Mouse (Mus musculus) ovary, postnatal 10 days (tissue): ENCODE measurements around the gene Sorcs3.

Experiments used
- DNase-seq: peaks from one replicate; pipeline ENCODE4 v3.0.0; 2022; ENCODE audit warnings: low spot score

Sorcs3 gene

DNA sequence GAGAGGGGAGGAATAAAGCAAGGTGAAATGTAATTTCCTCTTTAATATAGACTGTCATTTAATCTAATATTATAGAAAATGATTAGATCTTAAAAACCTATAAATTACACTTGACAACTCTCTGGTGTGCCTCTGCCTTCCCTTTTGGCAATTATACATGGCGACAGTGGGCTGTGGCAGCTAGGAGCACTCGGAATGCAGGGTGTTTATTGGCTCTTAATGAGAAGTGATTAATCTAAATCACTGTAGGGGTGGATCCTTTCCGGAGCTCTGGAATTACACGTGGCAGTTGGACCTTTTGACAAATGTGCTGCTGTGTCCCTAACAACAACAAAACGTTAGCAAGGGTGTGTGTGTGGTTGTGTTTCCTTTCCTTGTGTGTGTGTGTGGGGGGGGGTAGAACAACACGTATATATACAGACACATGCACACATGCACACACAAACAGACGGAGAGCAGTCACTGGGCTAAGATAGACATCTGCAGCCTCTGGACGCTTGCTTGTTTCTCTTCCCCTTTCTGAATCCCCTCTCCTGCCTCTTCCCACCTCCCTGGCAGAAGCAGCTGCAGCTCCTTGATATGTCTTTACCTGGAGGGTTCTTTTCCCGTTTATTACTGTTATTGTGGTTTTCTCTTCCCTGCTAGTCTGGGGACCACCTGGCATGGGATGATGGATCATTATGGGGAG is 318.8 kb downstream of the Sorcs3 start:
- no peak for DNase-seq

DNA sequence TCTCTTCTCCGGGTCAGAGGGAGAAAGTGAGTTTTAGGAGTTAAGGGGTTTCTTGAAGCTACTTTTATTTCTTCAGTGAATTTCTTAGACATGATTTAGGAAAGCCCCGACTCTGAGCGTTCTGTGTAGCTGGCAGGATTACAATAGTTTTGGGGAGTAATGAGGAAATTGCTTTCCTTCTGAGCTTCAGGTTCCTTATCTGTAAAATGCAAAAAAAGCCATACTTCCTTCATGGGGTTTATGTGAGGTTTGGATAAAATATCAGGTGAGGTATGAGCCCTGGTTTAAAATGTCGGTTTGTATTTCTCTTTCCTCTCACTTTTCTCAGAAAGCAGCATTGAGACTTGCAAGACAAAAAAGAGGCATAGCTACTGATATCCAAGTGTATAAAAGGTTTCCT is 327.8 kb downstream of the Sorcs3 start:
- DNase-seq = no peak

DNA sequence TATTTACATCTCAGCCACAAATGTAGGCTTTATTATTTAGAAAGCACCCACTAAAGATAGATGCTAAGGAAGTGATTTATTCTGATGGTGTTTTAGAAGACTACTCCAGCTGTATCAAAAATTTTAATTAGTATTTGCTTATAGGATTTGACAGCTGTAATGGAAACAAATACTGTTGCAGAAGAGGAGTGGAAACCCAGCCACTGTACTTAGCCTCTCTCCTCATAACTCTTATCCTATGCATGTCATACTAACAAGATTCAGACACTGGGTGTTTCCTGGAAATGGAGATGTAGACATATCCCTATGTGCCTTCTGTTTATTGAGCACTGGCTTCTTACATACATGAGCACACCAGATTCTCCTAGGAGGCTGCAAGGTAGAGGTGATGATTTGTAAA is 338.5 kb downstream of the Sorcs3 start:
- DNase-seq = no peak

DNA sequence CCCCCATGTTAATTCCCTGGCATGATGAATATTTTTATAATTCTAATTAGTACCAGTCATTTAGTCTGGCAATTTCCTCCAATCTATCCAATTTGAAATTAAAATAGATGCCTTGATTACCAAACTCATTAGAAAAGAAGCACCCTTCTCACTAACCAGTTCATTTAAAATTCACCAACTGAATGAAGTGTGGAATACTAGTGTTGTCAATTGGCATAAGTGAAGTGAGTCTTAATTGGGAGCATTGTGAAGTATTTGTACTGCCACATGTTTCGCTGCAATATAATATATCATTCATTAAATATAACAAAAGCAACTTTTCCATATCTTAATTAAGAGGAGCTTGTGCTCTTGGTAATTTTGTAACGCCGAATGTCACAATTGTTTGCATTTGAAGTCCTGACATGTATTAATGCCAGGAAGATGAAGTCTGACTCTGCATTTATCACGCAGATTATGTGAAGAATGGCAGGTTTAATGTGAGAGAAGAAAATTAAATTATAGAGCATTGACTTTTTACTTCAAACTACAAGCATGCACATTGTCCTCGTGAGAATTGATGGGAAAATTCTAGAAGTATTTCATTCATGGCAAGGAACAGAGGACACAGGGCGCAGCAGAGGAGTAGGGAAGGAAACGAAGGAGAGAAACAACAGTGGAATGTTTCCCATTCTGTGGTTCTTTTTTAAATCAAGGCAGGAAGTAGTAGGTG is 339.8 kb downstream of the Sorcs3 start:
- no peak for DNase-seq

DNA sequence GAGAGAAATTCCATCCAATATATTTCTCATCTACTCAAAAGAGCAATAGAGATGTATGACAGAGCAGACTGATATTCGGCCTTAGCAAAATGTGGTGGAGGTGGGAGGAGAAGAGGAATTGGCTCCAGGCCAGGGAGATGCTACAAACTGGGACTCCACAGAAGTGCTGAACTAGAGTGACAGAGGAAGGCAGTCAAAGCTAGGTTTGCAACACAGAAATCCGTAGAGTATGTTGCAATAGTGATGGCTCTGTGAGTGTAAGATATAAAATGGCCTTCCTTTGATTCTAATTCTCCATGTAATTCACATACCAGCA is 340.3 kb downstream of the Sorcs3 start:
- no peak for DNase-seq

DNA sequence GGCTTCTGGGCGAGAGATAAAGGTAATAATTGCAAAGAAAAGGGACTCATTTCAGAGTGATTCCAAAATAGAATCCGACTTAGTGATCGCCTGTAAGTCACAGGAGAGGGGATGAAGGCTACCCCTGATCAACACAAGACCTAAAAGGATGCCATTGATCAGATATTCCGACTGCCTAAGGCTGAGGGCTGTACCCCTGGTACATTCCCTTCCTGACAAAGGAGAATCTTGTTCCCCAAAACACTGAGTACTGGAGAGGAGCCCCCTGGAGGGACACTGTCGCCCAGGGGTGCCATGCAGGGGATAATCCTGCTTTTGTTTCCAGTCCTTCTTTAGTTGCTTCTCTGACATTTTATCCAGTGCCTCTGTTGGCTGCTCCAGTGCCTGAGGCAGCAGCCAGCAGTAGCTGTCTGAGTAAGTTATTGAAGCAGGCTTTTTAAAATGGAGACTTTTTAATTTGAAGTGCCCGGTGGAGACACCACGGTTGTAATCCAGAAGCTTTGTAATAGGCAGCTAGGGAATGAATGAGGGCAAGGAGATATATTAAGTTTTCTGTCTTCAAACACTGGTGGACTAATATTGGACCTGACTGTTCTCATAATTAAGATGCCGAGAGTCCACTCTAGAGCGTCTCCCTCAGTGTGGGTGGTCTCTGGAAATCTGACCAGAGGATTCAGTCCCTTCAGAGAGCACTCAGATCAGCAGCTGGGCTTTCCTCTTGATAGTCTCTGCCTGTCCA is 342.5 kb downstream of the Sorcs3 start:
- no peak for DNase-seq

DNA sequence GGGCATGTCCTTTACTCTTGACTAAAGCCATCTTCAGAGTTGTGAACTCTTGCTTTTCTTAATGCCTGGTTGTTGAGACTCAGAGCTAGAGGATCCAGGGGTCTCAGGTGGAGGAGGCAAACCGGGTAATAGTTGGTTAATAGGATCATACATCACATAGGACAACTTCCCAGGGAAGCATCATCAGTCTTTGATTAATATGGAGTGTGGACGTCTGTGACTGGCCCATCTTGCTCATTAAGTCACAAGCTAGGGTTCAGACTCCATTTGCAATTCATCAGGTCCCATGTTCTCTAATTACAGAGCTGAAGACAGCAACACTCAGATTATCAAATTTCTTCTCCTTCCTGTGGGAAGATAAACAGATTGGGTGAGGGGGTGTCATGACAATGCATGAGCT is 353.6 kb downstream of the Sorcs3 start:
- no peak for DNase-seq

DNA sequence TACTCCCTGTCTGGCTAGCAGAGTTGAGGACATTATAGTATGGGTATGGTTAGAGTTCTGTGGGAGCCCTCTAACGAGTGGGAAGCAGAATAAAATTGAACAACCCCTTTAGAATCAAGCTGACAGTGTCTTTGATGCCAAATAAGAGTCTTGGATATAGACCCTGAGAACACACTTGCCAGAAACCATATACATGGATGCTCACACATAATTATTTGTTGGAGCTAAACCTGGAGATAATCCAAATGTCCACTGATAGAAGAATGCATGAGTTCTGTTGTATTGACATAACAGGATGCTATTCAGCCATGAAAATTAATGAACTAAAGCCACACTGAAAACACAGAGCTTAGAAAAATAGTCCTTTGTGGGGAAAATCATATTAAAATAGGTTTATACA is 369.9 kb downstream of the Sorcs3 start:
- no peak for DNase-seq

DNA sequence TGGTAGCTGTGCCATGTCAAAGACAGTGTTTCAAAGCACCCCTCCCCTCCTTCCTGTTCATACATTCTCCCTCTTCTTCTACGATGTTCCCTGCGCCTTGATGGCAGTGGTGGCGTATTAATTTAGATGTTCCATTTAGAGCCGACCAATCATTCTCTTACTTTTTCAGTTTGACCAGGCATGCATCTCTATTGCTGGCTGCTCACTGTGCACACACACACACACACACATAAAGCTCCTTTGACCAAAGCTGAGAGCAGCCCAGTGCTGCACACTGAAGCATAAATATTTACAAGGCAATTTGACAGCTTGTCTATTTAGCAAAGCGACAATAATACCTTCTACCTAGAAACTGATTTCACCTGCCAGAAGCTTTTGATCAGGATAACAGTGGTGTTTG is 371.3 kb downstream of the Sorcs3 start:
- DNase-seq = no peak

DNA sequence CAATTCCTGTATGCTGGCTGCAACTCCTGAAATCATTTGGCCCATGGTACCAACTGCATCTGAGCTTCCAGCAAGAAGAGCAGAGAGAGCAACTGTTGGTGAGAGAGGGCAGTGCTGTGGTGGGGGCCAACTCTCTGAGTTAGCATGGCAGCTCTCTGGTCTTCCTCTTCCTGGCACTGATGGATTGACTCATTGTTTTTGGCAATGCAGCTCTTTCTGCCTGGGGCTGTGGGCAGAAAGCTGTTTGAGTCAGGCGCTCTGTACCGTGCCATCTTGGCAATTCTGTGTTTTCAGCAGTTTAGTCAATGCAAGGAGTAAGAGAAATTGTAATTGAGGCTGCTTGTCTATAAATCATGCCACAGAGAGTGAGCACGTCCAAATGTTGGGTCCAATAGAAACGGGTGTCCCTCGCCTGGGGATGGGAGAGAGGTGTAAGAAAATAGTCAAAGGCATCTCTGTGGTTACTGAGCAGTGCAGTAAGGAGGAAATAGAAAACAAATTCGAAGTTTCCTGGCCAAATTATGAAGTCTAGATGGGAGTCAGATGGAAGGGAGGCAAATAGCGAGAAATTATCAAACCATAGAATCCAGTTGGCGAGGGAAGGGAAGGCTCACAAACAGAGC is 379.2 kb downstream of the Sorcs3 start:
- no peak for DNase-seq

DNA sequence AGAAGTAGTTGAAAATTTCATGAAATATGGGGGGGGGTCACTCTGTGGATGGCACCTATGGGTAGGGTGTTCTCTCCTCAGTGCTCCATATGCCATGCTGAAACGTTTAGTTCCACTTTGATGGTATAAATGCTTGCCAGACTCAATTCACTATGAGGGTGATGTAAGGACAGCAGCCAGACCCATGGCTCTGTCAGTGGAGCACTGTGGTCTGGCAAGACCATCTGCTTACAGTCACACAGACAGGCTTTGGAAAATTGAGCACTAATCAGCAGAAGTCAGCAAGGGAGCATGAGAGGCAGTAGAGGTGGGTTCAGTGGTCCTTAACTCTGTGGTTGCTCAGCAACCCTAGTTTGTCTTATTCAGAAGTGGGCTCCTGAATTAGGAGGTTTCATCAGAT is 411.1 kb downstream of the Sorcs3 start:
- DNase-seq = no peak

DNA sequence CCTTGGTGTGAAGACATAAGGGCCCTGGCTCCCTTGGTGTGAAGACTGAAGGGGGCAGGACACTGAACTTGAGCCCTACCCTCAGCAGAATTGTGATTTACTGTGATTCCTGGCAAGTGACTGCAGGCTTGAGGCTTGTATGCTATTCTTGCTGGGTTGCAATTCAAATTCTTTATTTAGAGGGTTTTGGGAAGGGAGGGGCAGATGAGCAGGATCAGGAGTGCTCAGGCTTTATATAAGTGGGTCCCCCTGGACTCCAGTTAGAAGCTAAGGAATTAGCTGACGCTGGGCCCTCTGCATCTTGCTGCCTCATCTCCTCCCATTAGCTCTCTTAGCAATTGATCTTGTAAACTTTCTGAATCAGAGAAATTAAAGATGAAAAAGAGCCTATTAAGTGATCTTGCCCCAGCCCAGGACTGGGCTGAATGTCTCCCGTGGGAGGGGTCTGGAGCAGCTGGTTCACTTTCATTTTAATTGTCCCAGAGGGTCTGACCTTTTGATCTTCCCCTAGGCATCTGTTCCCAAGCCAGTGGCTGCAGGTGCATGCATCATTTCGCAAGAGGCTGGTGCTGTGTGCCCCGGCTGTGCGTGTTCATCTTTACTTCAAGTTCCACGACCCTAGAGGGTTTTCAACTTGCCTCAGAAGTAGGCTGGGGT is 425.0 kb downstream of the Sorcs3 start:
- DNase-seq = no peak

DNA sequence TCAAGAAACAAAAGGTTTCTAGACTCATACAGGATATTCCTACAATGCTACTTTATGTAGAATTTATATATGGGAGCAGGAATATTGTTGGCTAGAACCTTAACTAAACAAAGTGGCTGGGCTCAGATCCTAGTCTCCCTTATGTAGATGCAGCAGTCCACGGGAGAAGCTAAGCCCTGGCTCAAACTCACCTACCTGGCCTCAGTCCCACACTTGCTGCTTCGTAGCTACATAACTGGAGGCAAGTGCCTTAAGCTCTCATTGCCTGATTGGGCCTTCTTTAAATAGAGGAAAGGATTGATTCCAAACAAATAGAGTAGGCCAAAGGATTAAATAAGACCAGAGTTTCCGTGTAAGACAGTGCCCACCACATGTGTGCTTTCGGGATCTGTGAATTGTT is 436.7 kb downstream of the Sorcs3 start:
- no peak for DNase-seq

DNA sequence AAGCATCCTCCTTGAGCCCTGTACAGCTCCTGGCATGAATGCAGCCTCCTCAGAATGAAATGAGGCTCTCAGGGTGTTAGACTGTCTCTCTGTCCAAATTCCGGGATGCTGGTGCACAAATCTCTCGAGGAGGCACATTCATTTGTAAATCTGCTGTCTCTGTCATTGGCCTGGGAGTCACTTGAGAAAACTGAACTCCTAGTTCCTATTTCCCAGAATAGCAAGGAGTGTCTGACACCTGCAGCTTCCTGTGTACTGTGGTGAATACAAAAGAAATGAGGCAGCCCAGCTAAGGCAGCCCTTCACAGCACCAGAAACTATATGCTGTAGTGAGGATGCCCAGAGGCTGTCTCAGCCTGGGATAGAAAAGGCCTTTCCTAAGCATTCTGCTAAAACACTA is 444.1 kb downstream of the Sorcs3 start:
- no peak for DNase-seq

DNA sequence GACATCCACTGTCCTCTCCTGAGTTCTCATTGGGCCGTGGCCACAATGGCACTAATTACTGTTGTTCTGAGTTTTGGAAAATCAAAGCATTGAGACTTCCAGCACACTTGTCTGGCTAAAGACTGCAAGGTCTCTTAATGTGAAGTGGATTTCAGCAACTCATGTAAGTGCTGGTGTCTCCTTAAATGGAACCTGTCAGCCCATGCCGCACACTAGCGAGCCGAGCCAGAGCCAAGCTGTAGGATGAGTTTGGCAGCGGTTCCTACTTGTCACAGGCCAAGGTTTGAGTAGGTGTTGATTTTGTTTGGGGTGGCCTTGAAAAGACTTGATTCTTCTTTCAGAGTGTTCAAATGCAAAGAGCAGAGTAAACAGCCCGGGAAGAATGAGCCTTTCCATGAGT is 445.8 kb downstream of the Sorcs3 start:
- no peak for DNase-seq

DNA sequence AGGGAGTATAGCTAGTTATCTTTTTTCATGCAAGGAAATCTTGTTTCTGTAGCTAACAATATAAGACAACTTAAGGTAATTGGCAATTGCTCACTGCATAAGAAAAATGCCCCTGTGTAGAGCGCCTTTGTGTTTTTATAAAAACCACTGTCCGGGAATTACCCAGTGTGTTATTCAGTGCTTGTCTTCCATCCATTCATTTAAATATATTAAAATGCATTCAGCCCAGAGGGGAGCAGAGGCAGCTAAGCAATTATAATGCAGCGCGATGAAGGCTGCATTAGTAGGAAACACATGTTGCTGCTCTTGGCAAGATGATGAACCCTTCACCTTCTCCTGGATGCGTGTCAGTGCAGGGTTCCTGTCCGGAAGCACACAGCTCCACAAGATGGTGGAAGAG is 454.4 kb downstream of the Sorcs3 start:
- DNase-seq = no peak

DNA sequence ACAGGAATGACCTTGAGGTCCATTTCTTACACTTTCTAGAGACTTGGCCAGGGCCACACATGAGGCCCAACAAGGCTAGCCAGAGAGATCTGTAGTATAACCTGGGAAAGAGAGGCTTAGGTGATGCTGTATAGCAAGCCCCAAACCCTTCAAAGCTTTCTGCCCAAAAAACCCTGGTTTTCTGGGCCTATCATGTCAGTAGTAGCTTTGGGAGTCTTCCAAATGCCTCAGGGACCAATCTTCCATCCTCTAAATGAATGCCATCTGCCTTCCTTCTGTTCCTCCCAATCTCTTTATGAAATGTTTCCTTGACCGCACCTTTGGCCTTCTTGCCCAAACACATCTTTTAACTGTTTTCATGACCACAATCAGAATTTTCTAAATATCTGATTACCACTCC is 474.1 kb downstream of the Sorcs3 start:
- no peak for DNase-seq

DNA sequence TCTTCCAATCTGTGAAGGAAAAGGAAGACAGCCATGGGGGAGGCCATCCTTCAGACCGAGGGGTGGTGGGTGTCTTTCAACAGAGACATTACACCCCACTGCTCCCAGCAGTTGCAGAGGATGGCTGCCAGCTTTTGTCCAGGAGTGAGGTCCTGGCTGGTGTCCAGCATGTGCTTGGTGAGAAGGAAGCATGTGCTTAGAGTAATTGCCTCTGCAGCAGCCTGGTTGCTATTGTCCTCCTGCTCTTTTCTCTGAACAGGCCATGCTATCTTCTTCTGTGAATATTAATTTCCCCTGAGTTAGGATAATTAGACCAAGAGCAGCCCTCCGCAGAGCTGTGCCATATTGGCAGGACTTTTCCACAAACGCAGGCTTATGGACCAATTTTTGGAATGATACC is 476.7 kb downstream of the Sorcs3 start:
- peak; percentile 7 for DNase-seq

DNA sequence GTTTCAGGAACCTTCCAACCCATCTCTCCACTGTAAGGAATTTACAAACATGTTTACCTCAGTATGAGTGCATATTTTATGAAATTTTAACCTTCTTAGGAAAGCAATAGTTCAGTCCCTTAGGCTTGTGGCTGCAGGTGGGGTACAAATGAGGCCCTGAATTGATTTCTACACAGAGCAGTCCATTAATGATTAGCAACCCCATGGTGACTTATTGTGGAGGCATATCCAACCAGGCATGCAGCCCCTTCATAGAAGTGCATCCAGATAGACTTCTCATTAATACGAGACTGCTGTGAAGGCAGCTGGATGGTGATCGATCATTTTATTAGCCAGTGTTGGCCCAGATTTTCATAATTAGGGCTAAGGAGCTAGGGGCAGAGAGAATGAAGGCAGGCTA is 480.5 kb downstream of the Sorcs3 start:
- no peak for DNase-seq

DNA sequence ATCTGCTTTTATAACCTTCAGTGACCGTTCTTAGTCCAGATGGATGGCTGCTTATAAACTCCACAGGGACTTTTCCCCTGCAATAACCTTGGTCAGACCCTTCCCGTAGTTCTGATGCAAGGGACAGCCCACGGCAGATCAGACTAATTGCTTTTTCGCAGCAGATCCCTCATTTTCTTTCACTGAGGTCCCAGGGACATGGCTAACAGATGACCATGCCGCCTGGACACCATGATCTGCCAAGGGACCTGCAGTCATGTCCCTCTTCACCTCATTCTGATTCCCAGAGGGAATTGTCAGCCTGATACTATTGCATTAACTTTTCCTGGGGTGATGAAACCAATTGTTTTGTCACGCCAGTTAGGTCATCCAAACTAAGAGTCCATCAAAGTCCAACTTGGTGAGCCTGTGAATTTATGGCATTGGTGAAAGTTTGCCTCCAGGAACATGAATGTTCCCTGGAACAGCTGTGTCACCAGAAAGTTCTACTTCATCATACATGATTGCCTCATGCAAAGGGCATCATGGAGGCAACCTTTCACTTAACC is 494.4 kb downstream of the Sorcs3 start:
- no peak for DNase-seq

DNA sequence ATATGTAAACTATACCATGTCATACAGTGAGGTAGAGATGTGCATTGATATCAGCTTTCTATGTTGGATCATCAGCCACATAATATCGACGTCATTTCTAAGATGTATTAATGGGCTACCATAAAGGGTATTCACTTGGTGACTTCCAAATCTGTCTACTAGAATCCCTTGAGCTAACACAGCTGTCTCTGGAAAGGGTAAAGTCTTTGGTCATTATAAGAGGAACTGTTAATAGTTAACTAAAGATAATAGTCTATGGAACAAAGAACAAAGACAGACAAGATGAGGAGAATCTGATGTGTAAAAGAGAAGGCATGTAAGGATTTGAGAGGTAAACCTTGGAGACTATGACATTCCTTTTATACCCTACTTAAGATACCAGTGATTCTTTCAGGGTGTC is 497.9 kb downstream of the Sorcs3 start:
- DNase-seq = no peak

DNA sequence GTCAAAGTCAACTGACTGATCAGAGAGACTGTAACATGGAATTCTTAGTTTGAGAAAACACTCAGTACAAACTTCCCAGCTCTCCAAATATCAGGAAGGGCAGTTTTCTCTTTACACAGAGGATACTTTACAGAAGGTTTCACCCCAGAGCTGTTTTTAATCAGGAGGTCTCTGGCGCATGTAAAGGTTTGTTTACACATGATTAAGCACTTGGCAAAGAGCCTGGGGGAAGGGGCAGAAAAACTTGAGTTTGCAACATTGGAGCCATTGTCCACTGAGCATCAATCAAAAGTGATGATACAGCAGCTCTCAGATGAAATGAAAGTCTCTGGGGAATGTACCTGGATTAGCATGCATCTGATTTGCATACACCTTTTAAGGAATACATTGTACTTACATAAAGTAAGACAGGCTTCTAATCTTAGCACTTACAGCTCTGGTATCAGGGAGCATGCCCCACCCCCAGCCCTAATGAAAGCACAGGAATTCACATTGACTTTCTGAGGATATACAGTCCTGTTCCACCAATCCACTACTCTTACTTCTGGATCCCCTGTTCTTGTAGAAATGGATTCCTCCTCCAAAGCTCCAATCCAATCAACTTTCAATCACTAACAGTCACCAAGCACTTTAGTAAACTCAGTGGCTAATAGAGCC is 500.6 kb downstream of the Sorcs3 start:
- DNase-seq = no peak
